10 mouse cellular contexts compared by ENCODE assay signal in the genomic region with DNA sequence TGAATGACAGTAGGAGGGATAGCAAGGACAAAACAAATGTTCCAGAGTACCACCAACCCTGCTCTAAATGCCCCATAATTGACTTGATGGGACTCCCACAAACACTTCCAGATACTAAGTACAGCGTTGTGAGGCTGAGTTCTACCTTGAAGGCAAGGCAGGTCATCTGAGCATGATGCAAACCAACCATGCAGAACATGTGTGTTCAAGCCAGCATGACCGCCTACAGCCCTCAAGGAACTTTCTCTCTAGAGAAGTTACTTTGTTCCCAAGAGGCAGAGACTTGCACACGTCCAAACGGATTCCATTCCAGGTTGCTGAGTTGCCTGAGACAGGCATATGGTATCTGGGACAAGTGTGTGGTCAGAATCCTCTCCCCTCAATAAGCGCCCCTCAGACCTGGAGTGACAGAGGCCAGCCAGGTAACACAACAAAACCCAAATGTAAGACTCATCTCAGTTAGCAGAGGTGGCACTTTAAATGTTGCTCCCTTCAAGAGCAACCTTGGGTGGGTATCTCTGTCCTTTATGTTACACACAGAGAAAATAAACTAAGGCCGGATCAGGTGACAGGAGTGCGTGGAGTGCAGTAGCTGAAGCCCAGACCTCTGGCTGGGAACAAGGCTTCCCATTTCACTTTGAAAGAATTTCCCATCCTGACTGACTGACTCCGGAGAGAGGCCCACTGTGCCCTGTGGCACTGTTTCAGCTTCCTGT. TPM values are rescaled to one million over a fixed set of nuclear protein-coding genes. Genes with fewer than 3 reads are reported as not detected.
A peak's percentile ranks its signal among the peaks of the same experiment; 100 is the strongest.
DNase-seq lines count a peak whose midpoint lies in the region; ATAC-seq and TF ChIP-seq lines count a peak whose summit lies in the region.
"Had no signal": no experiment of that assay in that cellular context is flagged by ENCODE, and none has a peak within 500 bp of the region (broad histone marks: within the 10 kb centered on the region; RNA-seq: fewer than 3 reads in every experiment).

No protein-coding gene starts in this region.

- ATAC-seq in megakaryocyte, adult 5-6 weeks (ENCODE audit: poor library complexity, severe bottlenecking): no peak
- 0 out of 2 replicates have a peak, but pooled peaks have one; percentile 52 for ATAC-seq in kidney, embryonic 14.5 days (ENCODE audit: low FRiP score, low TSS enrichment)

- no peaks in the 10 kb centered on the region for H3K9me3 ChIP-seq in megakaryocyte, embryonic 14.5 days
- no peaks in the 10 kb centered on the region for H3K9me3 ChIP-seq in kidney, embryonic 14.5 days (ENCODE audit: control insufficient read depth, low read length)
- H3K9me3 ChIP-seq: embryonic facial prominence, embryonic 15.5 days had no signal

- TF ChIP-seq CTCF in bone marrow macrophage, adult 2 months (IDR thresholded peaks at IDR 0.05; ENCODE audit: low read depth, low read length): no peak
- no peak for TF ChIP-seq CTCF in small intestine, adult 2 months (IDR thresholded peaks at IDR 0.05; ENCODE audit: extremely low read depth, insufficient read length, insufficient replicate concordance, low read depth, low read length)

- 38% methylated on average over 8 of the region's 8 CpGs for WGBS in kidney, embryonic 14.5 days
- 83% methylated on average over 8 of the region's 8 CpGs for WGBS in small intestine, adult 2 months

- DNase-seq in cerebellum, adult 9-10 months: no peak
- no peak for DNase-seq in layer of hippocampus, postnatal 25 days (ENCODE audit: extremely low spot score in 1 of 2, low spot score in 1 of 2)
- DNase-seq: adrenal gland, postnatal 14 days; heart, postnatal 10 days had no signal

- H3K4me1 ChIP-seq in megakaryocyte, embryonic 14.5 days: peaks cover 77% of the 10 kb centered on the region
- peaks cover 46% of the 10 kb centered on the region for H3K4me1 ChIP-seq in bone marrow macrophage, adult 2 months (ENCODE audit: control insufficient read depth, insufficient read depth, low read length)
- H3K4me1 ChIP-seq in kidney, embryonic 14.5 days (ENCODE audit: control insufficient read depth, insufficient read depth, low read length): peaks cover 8% of the 10 kb centered on the region; the same call in 1 of the 2 replicates
- H3K4me1 ChIP-seq in small intestine, adult 2 months (ENCODE audit: control insufficient read depth, insufficient read depth, insufficient read length, low read length): no peaks in the 10 kb centered on the region; the same call in 1 of the 2 replicates

- H3K36me3 ChIP-seq in megakaryocyte, embryonic 14.5 days (replicated peaks; ENCODE audit: low read length): peaks cover 3% of the 10 kb centered on the region
- H3K36me3 ChIP-seq in kidney, embryonic 14.5 days (ENCODE audit: control insufficient read depth, insufficient read depth, low read length): no peaks in the 10 kb centered on the region
- H3K36me3 ChIP-seq in small intestine, adult 2 months (ENCODE audit: control insufficient read depth, insufficient read depth, low read length): no peaks in the 10 kb centered on the region
- H3K36me3 ChIP-seq: embryonic facial prominence, embryonic 15.5 days had no signal

- H3K9ac ChIP-seq in kidney, embryonic 14.5 days (ENCODE audit: low read depth, low read length): no peak overlapping the region
- H3K9ac ChIP-seq: embryonic facial prominence, embryonic 15.5 days had no signal

- peak overlapping the region; percentile 89 for H3K27ac ChIP-seq in bone marrow macrophage, adult 2 months (ENCODE audit: insufficient read depth, low read depth, low read length)
- no peak overlapping the region for H3K27ac ChIP-seq in kidney, embryonic 14.5 days (ENCODE audit: low read depth, low read length)
- H3K27ac ChIP-seq in small intestine, adult 2 months (ENCODE audit: insufficient read depth, low read depth, low read length): peak overlapping the region; percentile 46; the same call in 1 of the 2 replicates
- H3K27ac ChIP-seq: embryonic facial prominence, embryonic 15.5 days had no signal

- peak overlapping the region; percentile 84 for H3K4me3 ChIP-seq in megakaryocyte, embryonic 14.5 days (replicated peaks)
- H3K4me3 ChIP-seq in bone marrow macrophage, adult 2 months (ENCODE audit: insufficient read depth, low read length): peak overlapping the region; percentile 47; the same call in 1 of the 2 replicates
- no peak overlapping the region for H3K4me3 ChIP-seq in kidney, embryonic 14.5 days (ENCODE audit: low read length)
- H3K4me3 ChIP-seq in small intestine, adult 2 months (ENCODE audit: low read depth, low read length): no peak overlapping the region
- H3K4me3 ChIP-seq: embryonic facial prominence, embryonic 15.5 days had no signal

- H3K4me2 ChIP-seq in kidney, embryonic 14.5 days (replicated peaks; ENCODE audit: low read depth, low read length): no peak overlapping the region
- H3K4me2 ChIP-seq: embryonic facial prominence, embryonic 15.5 days had no signal

- H3K27me3 ChIP-seq in megakaryocyte, embryonic 14.5 days (replicated peaks): no peaks in the 10 kb centered on the region
- H3K27me3 ChIP-seq in kidney, embryonic 14.5 days (ENCODE audit: control insufficient read depth, insufficient read depth, low read length): no peaks in the 10 kb centered on the region
- H3K27me3 ChIP-seq in small intestine, adult 2 months (ENCODE audit: control insufficient read depth, insufficient read depth, low read length): no peaks in the 10 kb centered on the region
- H3K27me3 ChIP-seq: embryonic facial prominence, embryonic 15.5 days had no signal

- TF ChIP-seq POLR2A in bone marrow macrophage, adult 2 months (IDR thresholded peaks at IDR 0.05; ENCODE audit: borderline replicate concordance, low read depth, low read length): no peak
- no peak for TF ChIP-seq POLR2A in small intestine, adult 2 months (IDR thresholded peaks at IDR 0.05; ENCODE audit: low read depth, low read length)

RNA-seq across cellular contexts. Expression of a gene that starts 6.0 kb away (rescaled TPM):
- 3.7 and 4.5 TPM in 2 replicates for polyA plus RNA-seq in megakaryocyte, embryonic 14.5 days (2012; ENCODE audit: insufficient read depth, low replicate concordance)
- total RNA-seq in megakaryocyte, adult 5-6 weeks (2015): 61.0 and 62.7 TPM in 2 replicates
- 63.0 and 68.6 TPM in 2 replicates for total RNA-seq in megakaryocyte, adult 5-6 weeks (2017)
- polyA plus RNA-seq in bone marrow macrophage, adult 2 months (2012; ENCODE audit: insufficient read depth, insufficient read length, missing spikeins): 66.0 and 69.3 TPM in 2 replicates
- 31.5 and 43.7 TPM in 2 replicates for polyA plus RNA-seq in kidney, embryonic 14.5 days (2014; fragmentation: Nextera tagmentation; extraction: Ambion mirVana)
- polyA plus RNA-seq in small intestine, adult 2 months (2012; rRNA removed): 3.6 and 6.2 TPM in 2 replicates
- 10 to 100 TPM; 31.3 to 31.4 TPM for total RNA-seq in layer of hippocampus, postnatal 25 days (2021)

RNA-seq across cellular contexts. Expression of a gene that starts 25.7 kb away (rescaled TPM):
- 414 and 1,524 TPM in 2 replicates for polyA plus RNA-seq in megakaryocyte, embryonic 14.5 days (2012; ENCODE audit: insufficient read depth, low replicate concordance)
- total RNA-seq in megakaryocyte, adult 5-6 weeks (2015): 1,014 and 1,023 TPM in 2 replicates
- total RNA-seq in megakaryocyte, adult 5-6 weeks (2017): 540 and 557 TPM in 2 replicates
- polyA plus RNA-seq in bone marrow macrophage, adult 2 months (2012; ENCODE audit: insufficient read depth, insufficient read length, missing spikeins): 1,501 and 1,718 TPM in 2 replicates
- polyA plus RNA-seq in kidney, embryonic 14.5 days (2014; fragmentation: Nextera tagmentation; extraction: Ambion mirVana): 527 and 692 TPM in 2 replicates
- polyA plus RNA-seq in small intestine, adult 2 months (2012; rRNA removed): 176 and 224 TPM in 2 replicates
- total RNA-seq in layer of hippocampus, postnatal 25 days (2021): 100 to 1,000 TPM; 262 to 319 TPM

RNA-seq across cellular contexts. Expression of a gene that starts 40.5 kb away (rescaled TPM):
- 41.3 and 62.6 TPM in 2 replicates for polyA plus RNA-seq in megakaryocyte, embryonic 14.5 days (2012; ENCODE audit: insufficient read depth, low replicate concordance)
- total RNA-seq in megakaryocyte, adult 5-6 weeks (2015): 14.9 and 18.5 TPM in 2 replicates
- 20.6 and 26.2 TPM in 2 replicates for total RNA-seq in megakaryocyte, adult 5-6 weeks (2017)
- 31.0 and 31.5 TPM in 2 replicates for polyA plus RNA-seq in bone marrow macrophage, adult 2 months (2012; ENCODE audit: insufficient read depth, insufficient read length, missing spikeins)
- 49.0 and 62.1 TPM in 2 replicates for polyA plus RNA-seq in kidney, embryonic 14.5 days (2014; fragmentation: Nextera tagmentation; extraction: Ambion mirVana)
- 32.2 and 60.0 TPM in 2 replicates for polyA plus RNA-seq in small intestine, adult 2 months (2012; rRNA removed)
- total RNA-seq in layer of hippocampus, postnatal 25 days (2021): 10 to 100 TPM; 84.3 to 89.7 TPM

RNA-seq across cellular contexts. Expression of a gene that starts 55.1 kb away (rescaled TPM):
- polyA plus RNA-seq in megakaryocyte, embryonic 14.5 days (2012; ENCODE audit: insufficient read depth, low replicate concordance): 295 and 453 TPM in 2 replicates
- 49.7 and 51.4 TPM in 2 replicates for total RNA-seq in megakaryocyte, adult 5-6 weeks (2015)
- 21.4 and 25.3 TPM in 2 replicates for total RNA-seq in megakaryocyte, adult 5-6 weeks (2017)
- polyA plus RNA-seq in bone marrow macrophage, adult 2 months (2012; ENCODE audit: insufficient read depth, insufficient read length, missing spikeins): 74.7 and 77.1 TPM in 2 replicates
- polyA plus RNA-seq in kidney, embryonic 14.5 days (2014; fragmentation: Nextera tagmentation; extraction: Ambion mirVana): 133 and 140 TPM in 2 replicates
- polyA plus RNA-seq in small intestine, adult 2 months (2012; rRNA removed): 79.6 and 166 TPM in 2 replicates
- total RNA-seq in layer of hippocampus, postnatal 25 days (2021): 100 to 1,000 TPM in 1 of 2 experiments, 10 to 100 TPM in 1; 94.7 to 110 TPM

Comparison
In these comparisons a context has a peak if more than half of its experiments do, and no peak if none do; other contexts are left out.
1. H3K4me3 ChIP-seq: peak in megakaryocyte, embryonic 14.5 days (single experiment) and bone marrow macrophage, adult 2 months (single experiment); none in kidney, embryonic 14.5 days (single experiment) and small intestine, adult 2 months (single experiment).